Mouse (Mus musculus) kidney, embryonic 15.5 days (tissue): ENCODE measurements around the gene Mettl7a2. TPM values are rescaled to one million over a fixed set of nuclear protein-coding genes. Genes with fewer than 3 reads are reported as not detected.
A peak's percentile ranks its signal among the peaks of the same experiment; 100 is the strongest.
"Not testable (repeated sequence)": the region's sequence is repeated elsewhere in the genome, so short reads cannot be mapped to it uniquely, and the experiment has no call there.

Source experiments
- ATAC-seq: fragments of 200-750 bp; cut with Nextera tagmentation; replicated peaks from 2 replicates; pipeline ENCODE4 v1.8.0; 2017; ENCODE audit warnings: moderate TSS enrichment; ENCODE audit not compliant: low FRiP score
- H3K27ac ChIP-seq: fragments of 300-500 bp; sonication (generic); 2 replicates; pipeline ENCODE4 v1.5.1; 2015; ENCODE audit warnings: mild to moderate bottlenecking, inconsistent platforms
- H3K27me3 ChIP-seq: fragments of 300-500 bp; sonication (generic); 2 replicates; pipeline ENCODE4 v1.6.1; 2015; ENCODE audit warnings: inconsistent platforms
- H3K36me3 ChIP-seq: fragments of 300-500 bp; sonication (generic); 2 replicates; pipeline ENCODE4 v1.6.1; 2015; ENCODE audit warnings: inconsistent platforms
- H3K4me1 ChIP-seq: fragments of 300-500 bp; sonication (generic); 2 replicates; pipeline ENCODE4 v1.6.1; 2015; ENCODE audit warnings: inconsistent platforms
- H3K4me2 ChIP-seq: fragments of 300-500 bp; sonication (generic); 2 replicates; pipeline ENCODE4 v1.6.1; 2015; ENCODE audit warnings: moderate library complexity, mild to moderate bottlenecking, inconsistent platforms
- H3K4me3 ChIP-seq: fragments of 300-500 bp; sonication (generic); replicated peaks from 2 replicates; pipeline ENCODE4 v1.5.1; 2015; ENCODE audit warnings: mild to moderate bottlenecking, inconsistent platforms
- H3K9ac ChIP-seq: fragments of 300-500 bp; sonication (generic); 2 replicates; pipeline ENCODE4 v1.6.1; 2015; ENCODE audit warnings: mild to moderate bottlenecking, inconsistent platforms
- H3K9me3 ChIP-seq: fragments of 300-500 bp; sonication (generic); replicated peaks from 2 replicates; pipeline ENCODE4 v1.6.1; 2016; ENCODE audit warnings: inconsistent platforms
- WGBS: fragments of 180-500 bp; shearing (Covaris S2); methylation state at CpG from one replicate; pipeline ENCODE4 v1.1.7; 2015; ENCODE audit warnings: mixed read lengths; 5-methylcytosine and 5-hydroxymethylcytosine counted together
- polyA plus RNA-seq: library from polyadenylated mRNA; unstranded; fragments of >200 nt; fragmentation: Nextera tagmentation; extraction: Ambion mirVana; gene quantifications from 2 replicates; pipeline ENCODE4 v1.2.1, GENCODE M21; 2015

The Mettl7a2 gene
- polyA plus RNA-seq, 1 experiment from 2014 or later: not detected

- WGBS: 75% methylated on average over 14 of the region's 14 CpGs
- H3K36me3 ChIP-seq: no peaks in the 10 kb centered on the region
- ATAC-seq: no peak; the same call in 1 of the 2 replicates
Observed at GRCm38 (mm10) chr15:100346761-100347160, 6.2 kb upstream of the Mettl7a2 start.

DNA sequence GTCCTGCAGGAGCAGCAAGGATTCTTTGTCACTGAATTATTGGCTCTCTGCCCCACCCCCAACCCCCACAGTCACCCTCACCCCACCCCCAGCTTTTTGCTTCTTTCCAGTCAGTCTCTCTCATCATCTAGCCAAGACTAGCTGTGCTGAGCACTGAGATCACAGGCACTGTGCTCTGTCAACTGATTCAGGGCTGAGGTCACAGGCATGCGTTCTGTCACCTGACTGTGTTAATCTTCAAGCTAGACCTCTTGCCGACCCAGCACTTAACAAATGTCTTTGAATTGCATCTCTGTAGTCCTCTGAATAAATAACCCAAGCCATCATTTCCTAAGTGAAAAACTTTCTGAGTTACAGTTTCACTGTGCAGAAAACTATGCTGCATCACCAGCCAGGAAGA, 3.5 kb upstream of the Mettl7a2 start:
- no peak overlapping the region for H3K4me3 ChIP-seq
- 18% methylated on average over 2 of the region's 2 CpGs for WGBS
- H3K9ac ChIP-seq: no peak overlapping the region
- no peaks in the 10 kb centered on the region for H3K9me3 ChIP-seq
- no peak overlapping the region for H3K4me2 ChIP-seq
- no peaks in the 10 kb centered on the region for H3K36me3 ChIP-seq
- H3K27ac ChIP-seq: peak overlapping the region; percentile 59
- H3K27me3 ChIP-seq: no peaks in the 10 kb centered on the region
- H3K4me1 ChIP-seq: 0 out of 2 replicates have a peak, but pooled peaks cover 9% of the 10 kb centered on the region
- ATAC-seq: peak; percentile 82

More at GRCm38 (mm10) chr15:100346761-100347160, 6.2 kb upstream of the Mettl7a2 start:
- no peak overlapping the region for H3K9ac ChIP-seq
- 0 out of 2 replicates have a peak, but pooled peaks cover 9% of the 10 kb centered on the region for H3K4me1 ChIP-seq
- no peak overlapping the region for H3K4me3 ChIP-seq
- peak overlapping the region; percentile 13; the same call in 1 of the 2 replicates for H3K27ac ChIP-seq
- H3K27me3 ChIP-seq: no peaks in the 10 kb centered on the region
- no peaks in the 10 kb centered on the region for H3K9me3 ChIP-seq
- no peak overlapping the region for H3K4me2 ChIP-seq

GRCm38 (mm10) chr15:100351501-100352060, 1.4 kb upstream of the Mettl7a2 start:
- H3K27ac ChIP-seq: no peak overlapping the region
- no peak for ATAC-seq
- H3K4me3 ChIP-seq: no peak overlapping the region
- 0 out of 2 replicates have a peak, but pooled peaks cover 9% of the 10 kb centered on the region for H3K4me1 ChIP-seq
- H3K4me2 ChIP-seq: no peak overlapping the region
- no peaks in the 10 kb centered on the region for H3K27me3 ChIP-seq
- WGBS: 69% methylated on average over 6 of the region's 6 CpGs
- no peak overlapping the region for H3K9ac ChIP-seq
- H3K36me3 ChIP-seq: no peaks in the 10 kb centered on the region
- no peaks in the 10 kb centered on the region for H3K9me3 ChIP-seq

DNA sequence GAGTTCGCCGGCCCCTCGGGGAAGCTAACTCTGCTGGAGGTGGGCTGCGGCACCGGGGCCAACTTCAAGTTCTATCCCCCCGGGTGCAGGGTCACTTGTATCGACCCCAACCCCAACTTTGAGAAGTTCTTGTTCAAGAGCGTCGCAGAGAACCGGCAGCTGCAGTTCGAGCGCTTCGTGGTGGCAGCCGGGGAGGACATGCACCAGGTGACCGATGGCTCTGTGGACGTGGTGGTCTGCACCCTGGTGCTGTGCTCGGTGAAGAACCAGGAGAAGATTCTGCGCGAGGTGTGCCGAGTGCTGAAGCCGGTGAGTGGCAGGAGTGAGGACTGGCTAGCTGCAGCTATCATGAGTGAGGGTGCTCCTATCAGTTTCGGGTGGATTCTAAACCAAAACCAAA, 399 bp downstream of the Mettl7a2 start:
- not testable (repeated sequence) for H3K27me3 ChIP-seq, H3K36me3 ChIP-seq, ATAC-seq, H3K4me2 ChIP-seq, H3K9ac ChIP-seq, H3K4me3 ChIP-seq, H3K9me3 ChIP-seq, H3K27ac ChIP-seq, H3K4me1 ChIP-seq
- WGBS: 87% methylated on average over 18 of the region's 22 CpGs

- H3K4me2 ChIP-seq: no peak overlapping the region
- ATAC-seq: no peak
- H3K9ac ChIP-seq: no peak overlapping the region
- no peaks in the 10 kb centered on the region for H3K27me3 ChIP-seq
- no peaks in the 10 kb centered on the region for H3K9me3 ChIP-seq
- 59% methylated on average over 5 of the region's 5 CpGs for WGBS
- H3K36me3 ChIP-seq: no peaks in the 10 kb centered on the region
- H3K4me1 ChIP-seq: no peaks in the 10 kb centered on the region
- H3K4me3 ChIP-seq: no peak overlapping the region
- no peak overlapping the region for H3K27ac ChIP-seq
Observed at GRCm38 (mm10) chr15:100355876-100356275, 2.9 kb downstream of the Mettl7a2 start.

DNA sequence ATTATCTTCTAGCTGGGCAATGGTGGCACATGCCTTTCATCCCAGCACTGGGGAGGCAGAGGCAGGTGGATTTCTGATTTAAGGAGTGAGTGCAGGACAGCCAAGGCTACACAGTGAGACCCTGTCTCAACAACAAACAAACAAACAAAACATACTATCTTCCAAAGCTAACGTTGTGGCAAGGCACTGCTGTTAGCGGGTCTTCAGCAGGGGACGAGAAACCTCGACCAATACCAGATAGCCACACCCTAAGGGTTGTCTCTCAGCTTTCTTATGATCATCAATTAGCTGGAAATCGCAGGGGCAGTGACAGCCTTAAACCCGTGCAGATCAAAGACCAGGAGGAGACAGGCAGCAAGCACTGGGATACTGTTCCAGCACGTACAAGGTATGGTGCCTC, 11.2 kb downstream of the Mettl7a2 start, which contains the start of gene Higd1c:
TSS of gene Higd1c (plus strand) at position 301 of the 400 bp plus-strand sequence.
- H3K9me3 ChIP-seq: 0 out of 2 replicates have a peak, but pooled peaks cover 6% of the 10 kb centered on the region
- H3K27ac ChIP-seq: no peak within 1 kb of the TSS
- no peaks in the 10 kb centered on the region for H3K36me3 ChIP-seq
- no peaks in the 10 kb centered on the region for H3K27me3 ChIP-seq
- no peak within 1 kb of the TSS for H3K4me3 ChIP-seq
- no peak within 1 kb of the TSS for H3K9ac ChIP-seq
- H3K4me2 ChIP-seq: no peak within 1 kb of the TSS
- 55% methylated on average over 7 of the region's 7 CpGs for WGBS
- ATAC-seq: no peak
- H3K4me1 ChIP-seq: 0 out of 2 replicates have a peak, but pooled peaks cover 3% of the 10 kb centered on the region

DNA sequence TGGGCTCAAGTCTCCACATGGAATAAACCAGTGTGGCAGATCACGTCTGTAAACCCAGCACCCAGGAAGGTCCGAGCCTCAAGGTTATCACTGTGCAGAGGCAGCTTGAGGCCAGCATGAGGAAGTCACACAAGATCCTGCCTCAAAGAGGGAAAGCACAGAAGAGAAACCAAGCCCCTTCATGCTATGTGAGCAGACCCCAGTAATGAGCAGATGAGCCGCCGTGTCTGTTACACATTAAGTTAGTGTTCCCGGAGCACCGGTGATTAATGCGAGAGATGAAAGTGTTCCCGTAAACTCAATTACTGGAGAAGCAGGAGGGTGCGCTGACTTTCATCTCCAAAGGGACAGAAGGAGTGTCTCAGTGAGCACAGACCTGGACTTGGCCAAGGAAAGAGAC, 13.0 kb downstream of the Mettl7a2 start:
- H3K9me3 ChIP-seq, H3K9ac ChIP-seq, H3K36me3 ChIP-seq, H3K4me2 ChIP-seq, H3K4me1 ChIP-seq, H3K4me3 ChIP-seq, H3K27me3 ChIP-seq: not testable (repeated sequence)
- H3K27ac ChIP-seq: 0 out of 2 replicates have a peak overlapping the region, but pooled peaks have one; percentile 7
- ATAC-seq: peak; percentile 58
- 27% methylated on average over 9 of the region's 9 CpGs for WGBS

DNA sequence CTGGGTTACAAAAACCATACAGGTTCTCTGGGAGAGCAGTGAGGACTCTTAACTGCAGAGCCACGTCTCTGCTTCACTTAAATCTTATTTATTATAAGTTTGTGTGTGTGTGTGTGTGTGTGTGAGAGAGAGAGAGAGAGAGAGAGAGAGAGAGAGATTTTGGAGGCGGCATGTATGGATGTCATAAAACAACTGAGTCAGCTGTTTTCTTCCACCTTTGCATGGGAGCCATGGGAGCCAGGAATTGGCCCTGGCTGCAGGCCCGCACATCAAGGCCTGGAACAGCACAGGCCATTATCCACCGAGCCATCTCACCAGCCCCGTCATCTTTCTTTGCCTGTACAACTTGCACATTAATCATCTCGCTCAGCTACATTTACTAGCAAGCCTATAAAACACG, 14.1 kb downstream of the Mettl7a2 start:
- no peak overlapping the region for H3K4me2 ChIP-seq
- H3K27ac ChIP-seq: no peak overlapping the region
- no peak overlapping the region for H3K4me3 ChIP-seq
- 0 out of 2 replicates have a peak, but pooled peaks cover 6% of the 10 kb centered on the region for H3K9me3 ChIP-seq
- no peaks in the 10 kb centered on the region for H3K27me3 ChIP-seq
- 55% methylated on average over 7 of the region's 7 CpGs for WGBS
- no peak for ATAC-seq
- H3K9ac ChIP-seq: no peak overlapping the region
- H3K4me1 ChIP-seq: 0 out of 2 replicates have a peak, but pooled peaks cover 3% of the 10 kb centered on the region
- H3K36me3 ChIP-seq: no peaks in the 10 kb centered on the region

DNA sequence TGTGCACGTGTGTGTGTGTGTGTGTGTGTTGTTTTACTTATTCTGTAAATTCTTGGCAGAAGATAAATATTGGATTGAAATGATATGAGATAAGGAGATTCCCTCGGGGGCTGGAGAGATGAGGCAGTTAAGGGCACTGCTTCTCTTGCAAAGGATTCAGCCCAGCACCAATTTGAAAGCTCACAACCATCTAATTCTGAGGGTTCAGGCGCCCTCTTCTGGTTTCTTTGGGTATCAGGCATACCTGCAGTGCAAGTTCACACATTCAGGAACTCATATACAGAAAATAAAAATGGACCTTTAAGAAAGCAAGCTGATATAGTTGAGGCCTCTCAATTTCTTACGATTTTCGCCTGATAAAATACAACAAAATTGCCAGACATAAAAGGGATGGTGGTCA, 22.1 kb downstream of the Mettl7a2 start:
- H3K9me3 ChIP-seq: no peaks in the 10 kb centered on the region
- WGBS: 36% methylated on average over 5 of the region's 5 CpGs
- H3K4me1 ChIP-seq: no peaks in the 10 kb centered on the region
- no peak overlapping the region for H3K9ac ChIP-seq
- H3K27ac ChIP-seq: no peak overlapping the region
- H3K27me3 ChIP-seq: no peaks in the 10 kb centered on the region
- no peak for ATAC-seq
- H3K4me3 ChIP-seq: no peak overlapping the region
- H3K36me3 ChIP-seq: no peaks in the 10 kb centered on the region
- H3K4me2 ChIP-seq: no peak overlapping the region

GRCm38 (mm10) chr15:100377847-100378505, 25.0 kb downstream of the Mettl7a2 start:
- WGBS: 48% methylated on average over 4 of the region's 9 CpGs
- H3K4me3 ChIP-seq, H3K4me2 ChIP-seq, H3K36me3 ChIP-seq, H3K4me1 ChIP-seq, H3K9ac ChIP-seq, H3K9me3 ChIP-seq, H3K27me3 ChIP-seq, H3K27ac ChIP-seq: not testable (repeated sequence)
- ATAC-seq: 0 out of 2 replicates have a peak, but pooled peaks have one; percentile 15

GRCm38 (mm10) chr15:100379658-100380057, 26.7 kb downstream of the Mettl7a2 start:
- Histone ChIP-seq H3K27ac (no peak overlapping the region), H3K36me3 (no peaks in the 10 kb centered on the region), H3K4me2 (no peak overlapping the region), H3K4me3 (no peak overlapping the region), H3K9ac (no peak overlapping the region), H3K27me3 (no peaks in the 10 kb centered on the region), H3K4me1 (no peaks in the 10 kb centered on the region), H3K9me3 (no peaks in the 10 kb centered on the region)
- WGBS: 87% methylated on average over 8 of the region's 8 CpGs
- no peak for ATAC-seq

- Histone ChIP-seq H3K4me1 (no peaks in the 10 kb centered on the region), H3K4me3 (no peak overlapping the region), H3K9ac (no peak overlapping the region), H3K4me2 (no peak overlapping the region), H3K27me3 (no peaks in the 10 kb centered on the region), H3K27ac (no peak overlapping the region), H3K36me3 (no peaks in the 10 kb centered on the region), H3K9me3 (no peaks in the 10 kb centered on the region)
- ATAC-seq: no peak
- 57% methylated on average over 2 of the region's 2 CpGs for WGBS
Observed at GRCm38 (mm10) chr15:100380104-100380503, 27.1 kb downstream of the Mettl7a2 start.
